Mouse (Mus musculus) layer of hippocampus, postnatal 14 days (tissue): ENCODE measurements around the gene P4hb. TPM values are rescaled to one million over a fixed set of nuclear protein-coding genes. Genes with fewer than 3 reads are reported as not detected.
"Not testable (repeated sequence)": the region's sequence is repeated elsewhere in the genome, so short reads cannot be mapped to it uniquely, and the experiment has no call there.

Source experiments
- DNase-seq, 2 experiments: peaks; one replicate each; pipeline ENCODE4 v3.0.0; 2021 to 2022; ENCODE audit warnings: low spot score in 2 of 2, mixed read lengths in 1 of 2
- total RNA-seq, 2 experiments: library from RNA; stranded (reverse); gene quantifications; 2 replicates each; pipeline ENCODE4 v1.2.3; 2021

The P4hb gene
- total RNA-seq, 2 experiments from 2014 or later: 142 to 157 TPM

DNA sequence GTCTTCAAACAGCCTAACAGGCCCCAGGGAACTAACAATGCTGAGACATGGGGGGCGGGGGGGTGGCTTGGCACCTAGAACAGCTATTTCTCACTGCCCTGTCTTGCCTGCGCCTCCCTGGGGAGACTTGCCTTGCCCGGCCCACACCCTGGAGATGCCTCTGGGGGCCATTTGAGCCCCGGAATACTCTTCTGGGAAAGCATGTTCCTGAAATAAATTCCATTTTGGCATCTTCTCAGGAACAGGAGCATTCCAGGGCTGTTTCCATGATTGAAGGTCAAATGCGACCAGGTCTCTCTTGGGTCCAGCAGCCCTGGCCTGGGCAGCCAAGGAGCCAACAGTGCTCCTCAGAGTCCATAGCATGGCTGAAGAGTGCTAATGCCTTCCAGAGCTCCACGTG lies 30.7 kb downstream of the P4hb start:
- no peak for DNase-seq

DNA sequence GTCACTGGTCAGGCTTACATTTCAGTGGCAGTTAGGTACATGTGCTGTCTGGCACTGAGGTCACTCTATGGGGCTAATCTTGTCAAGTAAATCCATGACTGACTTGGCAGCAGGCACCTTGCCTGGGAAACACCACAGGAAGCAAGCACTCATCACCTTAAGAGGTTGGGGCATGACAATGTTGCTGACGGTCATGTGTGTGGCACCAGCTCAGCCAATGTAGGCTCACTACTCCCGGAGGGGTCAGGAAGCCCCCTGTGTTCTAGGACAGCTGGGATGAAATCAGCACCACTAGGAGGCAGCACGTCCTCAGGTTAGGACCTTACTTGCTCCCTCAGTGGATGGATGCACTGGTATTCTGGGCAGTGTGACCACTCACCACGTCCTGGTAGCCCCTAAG lies 31.1 kb downstream of the P4hb start:
- no peak for DNase-seq

DNA sequence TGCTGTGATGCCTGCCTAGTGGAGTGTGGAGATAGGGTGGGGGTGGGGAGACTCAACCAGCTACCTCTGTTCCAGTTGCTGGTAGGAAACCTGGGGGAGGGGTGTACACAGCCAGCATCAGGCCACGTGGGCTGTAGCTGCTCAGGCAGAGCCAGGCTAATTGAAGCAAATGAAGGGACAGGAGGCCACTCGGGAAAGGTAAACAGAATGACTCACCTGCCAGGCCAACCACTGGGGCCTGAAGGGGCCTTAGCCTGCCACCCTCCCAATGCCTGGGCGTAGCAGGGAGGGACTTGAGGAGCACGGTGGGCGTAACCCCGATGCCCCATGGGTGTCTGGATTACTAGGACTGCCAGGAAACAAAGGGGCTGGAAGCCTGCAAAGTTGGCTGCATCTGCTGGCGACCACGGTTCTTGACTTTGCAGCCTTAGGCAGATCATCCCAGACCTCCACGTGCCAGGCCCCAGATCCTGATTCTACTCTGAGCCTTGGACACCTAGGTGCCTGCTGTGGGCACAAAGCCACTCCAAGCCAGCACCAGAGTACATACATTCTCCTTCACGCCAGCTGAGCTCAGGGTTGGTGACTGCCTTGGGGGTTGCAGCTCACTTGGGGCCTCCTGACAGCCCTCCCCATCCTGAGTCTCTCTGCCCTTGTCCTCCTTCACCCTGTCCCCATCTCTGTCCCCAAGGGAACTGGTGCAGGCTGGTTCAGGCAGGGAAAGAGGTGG lies 33.6 kb downstream of the P4hb start:
- no peak for DNase-seq

DNA sequence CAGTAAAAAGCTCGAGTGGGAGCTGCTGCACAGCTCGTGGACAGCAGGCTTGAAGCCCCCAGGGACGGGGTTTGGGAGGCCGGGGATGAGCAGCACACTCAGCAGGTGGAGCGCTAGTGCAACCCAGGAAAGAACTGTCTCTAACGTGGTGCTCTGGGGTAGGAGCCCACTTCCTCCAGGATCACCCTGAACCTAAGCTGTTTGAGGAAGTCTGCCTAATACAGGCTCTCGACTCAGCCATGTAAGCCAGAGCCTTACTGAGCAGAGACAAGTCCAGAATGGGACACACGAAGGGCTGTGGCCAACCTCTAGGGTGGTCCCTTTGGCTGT lies 34.1 kb downstream of the P4hb start:
- no peak for DNase-seq

DNA sequence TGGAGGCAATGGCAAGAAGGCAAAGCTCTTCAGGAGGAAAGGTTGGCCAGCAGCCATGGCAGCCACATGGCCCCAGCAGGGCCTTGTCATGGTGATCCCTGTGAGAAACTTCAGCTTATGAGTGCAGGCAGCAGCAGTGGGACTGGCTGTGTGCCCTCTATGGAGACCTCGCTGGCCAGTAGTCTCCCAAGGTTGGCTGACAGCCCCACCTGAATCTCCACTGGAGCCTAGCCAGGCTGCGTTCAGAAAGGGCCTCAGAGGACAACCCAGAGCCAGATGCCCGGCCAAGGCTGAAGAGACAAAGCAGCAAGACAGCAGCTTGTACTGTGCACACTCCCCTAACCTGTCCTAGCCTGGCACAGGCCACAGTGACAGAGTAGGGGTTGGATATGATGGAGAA lies 34.6 kb downstream of the P4hb start:
- peak in 1 of 2 experiments; percentile 35 for DNase-seq

DNA sequence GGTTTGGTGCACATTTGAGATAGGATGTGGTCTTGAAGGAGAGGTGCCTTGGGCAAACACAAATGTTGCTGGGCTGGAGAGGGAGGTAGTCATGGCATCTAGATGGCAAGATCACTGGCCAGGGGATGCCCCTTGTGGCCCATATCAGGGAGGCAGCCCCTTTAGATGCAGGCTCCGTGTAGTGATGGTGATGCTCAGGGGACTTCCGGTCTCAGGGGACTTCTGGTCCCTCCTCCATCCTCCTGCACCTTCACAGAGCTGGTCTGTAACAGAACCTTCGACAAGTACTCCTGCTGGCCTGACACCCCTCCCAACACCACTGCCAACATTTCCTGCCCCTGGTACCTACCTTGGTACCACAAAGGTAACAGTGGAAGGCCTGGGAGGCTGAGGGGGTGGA lies 37.2 kb downstream of the P4hb start:
- no peak for DNase-seq

DNA sequence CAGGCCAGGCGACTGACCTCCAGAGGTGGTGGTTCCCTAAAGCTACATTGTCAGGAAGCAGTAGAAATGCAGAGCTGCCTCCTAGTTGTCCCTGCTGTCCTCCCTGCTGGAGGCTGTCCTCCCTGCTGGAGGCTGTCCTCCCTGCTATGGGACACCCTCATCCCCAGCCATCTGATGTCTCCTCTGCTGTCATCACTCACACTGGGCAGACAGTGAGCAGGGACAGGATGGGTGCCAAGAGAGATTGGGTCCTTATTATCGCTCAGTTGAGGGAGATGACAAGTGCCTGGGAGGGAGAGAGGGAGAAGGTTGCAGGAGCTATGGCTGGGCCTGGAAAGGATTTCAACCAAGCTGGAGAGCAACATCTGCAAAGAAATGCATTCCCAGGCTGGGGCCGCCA lies 37.9 kb downstream of the P4hb start:
- no peak for DNase-seq

DNA sequence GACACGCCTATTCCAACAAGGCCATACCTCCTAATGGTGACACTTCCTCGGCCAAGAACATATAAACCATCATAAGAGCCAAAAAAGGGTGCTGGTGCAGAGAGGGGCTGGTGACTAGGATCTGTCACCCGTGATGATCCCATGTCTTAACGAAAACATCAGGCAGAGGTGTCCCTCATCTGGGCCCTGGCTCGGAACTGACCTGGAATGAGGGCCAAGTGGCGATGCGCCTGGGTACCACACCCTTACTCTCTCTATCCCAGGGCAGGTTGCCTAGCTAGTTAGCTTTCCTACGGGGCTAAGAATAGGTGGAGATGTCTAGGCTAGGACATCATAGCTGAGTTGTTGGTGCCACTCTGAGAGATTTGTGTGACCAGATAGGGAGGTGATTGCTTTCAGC lies 39.0 kb downstream of the P4hb start:
- DNase-seq: no peak

DNA sequence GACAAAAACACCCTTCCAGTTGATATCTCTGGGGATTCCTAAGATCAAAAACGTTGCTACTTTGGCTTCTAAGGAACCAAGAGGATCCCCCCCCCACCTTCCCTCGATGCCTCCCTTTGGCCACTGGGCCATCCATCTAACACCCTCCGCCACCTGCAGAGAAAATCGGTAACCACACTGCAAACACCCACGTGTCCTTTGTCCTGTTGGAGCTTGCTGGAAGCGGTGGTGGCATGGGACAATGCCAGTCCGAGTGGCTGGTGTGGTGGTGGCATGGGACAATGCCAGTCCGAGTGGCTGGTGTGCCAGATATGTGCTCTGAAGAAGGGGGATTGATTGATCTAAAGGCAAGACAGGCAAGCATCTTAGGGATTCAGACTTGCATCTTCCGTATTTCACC lies 41.4 kb downstream of the P4hb start:
- no peak for DNase-seq

DNA sequence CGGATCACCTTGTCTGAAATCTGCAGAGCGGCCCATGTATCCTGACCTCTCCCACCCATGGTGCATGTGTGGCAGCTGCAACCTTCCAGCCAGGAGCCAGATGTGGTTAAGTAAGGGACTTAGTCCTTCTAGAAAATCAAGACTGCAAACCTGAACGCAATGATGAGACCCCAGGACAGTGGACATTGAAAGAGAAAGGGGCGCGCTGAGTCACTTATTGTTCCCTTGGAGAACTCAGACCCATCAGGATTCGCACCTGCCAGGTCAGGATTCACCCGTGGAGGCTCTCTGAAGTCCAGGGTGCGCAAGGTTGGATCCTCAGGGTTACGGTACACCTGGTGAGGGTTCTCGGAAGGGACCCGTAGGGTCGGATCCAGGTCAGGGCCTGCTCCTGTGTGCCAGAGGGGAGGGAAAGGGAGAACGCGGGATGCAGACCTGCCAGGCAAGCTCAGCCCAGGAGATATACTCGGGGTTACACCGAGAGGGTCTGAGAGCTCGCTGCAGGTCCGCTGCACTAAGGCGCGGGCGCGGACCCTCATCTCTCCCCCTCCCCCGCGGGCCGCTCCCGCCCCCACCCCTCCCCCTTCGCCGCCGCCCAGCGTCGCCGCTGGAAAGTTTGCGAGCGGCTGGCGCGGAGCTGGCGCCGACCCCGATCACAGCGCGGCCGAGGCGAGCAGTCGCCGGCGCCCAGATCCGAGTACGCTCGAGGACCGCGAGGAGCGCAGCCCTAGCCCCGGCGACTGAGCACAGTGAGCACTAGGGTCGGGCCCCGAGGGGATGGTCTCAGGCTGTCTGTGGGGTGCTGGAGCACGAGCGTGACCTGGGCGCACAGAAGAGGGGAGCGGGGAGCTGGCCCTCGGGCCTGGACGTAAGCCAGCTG lies 42.7 kb downstream of the P4hb start, which contains the start of gene Gcgr:
TSS of gene Gcgr (plus strand) at position 615 of the 880 bp plus-strand sequence.
- no peak for DNase-seq

DNA sequence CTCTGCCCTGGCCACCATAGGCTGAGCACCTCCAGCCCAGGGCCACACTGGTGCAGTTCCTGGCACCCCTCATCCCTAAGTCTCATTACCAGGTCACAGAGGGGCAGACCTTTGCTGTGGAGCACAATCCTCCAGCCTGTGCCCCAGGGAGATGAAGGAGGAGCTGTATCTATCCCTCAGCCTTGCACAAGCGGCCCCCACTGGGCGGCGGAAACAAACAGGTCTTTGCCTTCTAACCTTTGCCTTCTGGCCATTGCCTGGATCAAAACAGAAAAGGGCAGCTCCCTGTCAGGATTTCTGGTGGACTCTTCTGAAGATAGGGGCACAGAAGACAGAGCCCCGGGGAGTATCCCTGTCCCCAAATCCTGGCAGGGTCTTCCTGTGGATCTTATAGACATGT lies 44.1 kb downstream of the P4hb start:
- DNase-seq: no peak

DNA sequence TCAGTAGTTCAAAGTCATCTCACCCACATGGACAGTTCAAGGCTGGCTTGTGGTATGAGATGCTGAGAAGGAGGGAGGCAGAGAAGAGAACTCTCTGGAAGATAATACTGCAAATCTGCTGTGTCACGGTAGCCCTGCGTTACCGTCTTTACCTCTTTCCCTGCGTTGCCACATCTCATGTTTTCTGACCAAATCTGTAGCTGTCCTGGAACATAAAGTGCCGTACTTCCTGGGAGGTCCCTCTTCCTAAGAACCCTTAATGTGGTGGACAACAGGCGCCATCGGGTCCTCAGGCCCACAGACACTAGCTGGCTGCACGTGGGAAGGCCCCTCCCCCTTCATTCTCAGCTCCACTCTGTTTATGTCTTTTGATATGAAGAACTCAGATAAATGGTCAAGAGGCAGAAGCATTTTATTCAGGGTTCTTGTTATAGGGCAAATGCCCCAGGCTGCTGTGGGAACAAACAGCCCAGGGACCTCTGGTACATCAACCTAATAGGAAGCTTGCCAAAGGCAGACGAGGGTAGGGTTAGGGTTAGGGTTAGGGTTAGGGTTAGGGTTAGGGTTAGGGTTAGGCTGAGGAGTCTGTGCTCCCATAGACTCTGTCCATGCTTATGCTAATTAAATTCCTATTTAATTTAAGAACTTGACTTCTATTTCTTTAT lies 45.2 kb downstream of the P4hb start:
- no peak for DNase-seq

DNA sequence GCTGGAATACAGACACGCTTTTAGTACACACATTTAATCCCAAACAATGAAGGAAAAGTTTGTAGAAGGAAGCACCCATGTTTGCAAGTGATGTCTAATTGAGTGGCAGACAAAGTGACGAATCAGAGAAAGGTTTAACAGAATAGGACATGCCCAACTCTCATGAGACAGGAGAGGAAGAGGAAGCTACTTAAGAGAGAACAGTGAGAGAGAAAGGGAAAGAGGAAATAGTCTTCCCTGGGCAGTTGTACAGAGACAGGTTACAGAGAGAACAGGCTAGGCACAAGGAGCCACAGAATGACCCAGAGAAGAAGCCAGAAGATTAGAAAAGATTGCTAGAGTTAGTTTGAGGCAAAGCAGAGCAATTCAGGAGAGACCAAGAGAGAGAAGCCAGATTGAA lies 47.1 kb downstream of the P4hb start:
- DNase-seq: no peak

DNA sequence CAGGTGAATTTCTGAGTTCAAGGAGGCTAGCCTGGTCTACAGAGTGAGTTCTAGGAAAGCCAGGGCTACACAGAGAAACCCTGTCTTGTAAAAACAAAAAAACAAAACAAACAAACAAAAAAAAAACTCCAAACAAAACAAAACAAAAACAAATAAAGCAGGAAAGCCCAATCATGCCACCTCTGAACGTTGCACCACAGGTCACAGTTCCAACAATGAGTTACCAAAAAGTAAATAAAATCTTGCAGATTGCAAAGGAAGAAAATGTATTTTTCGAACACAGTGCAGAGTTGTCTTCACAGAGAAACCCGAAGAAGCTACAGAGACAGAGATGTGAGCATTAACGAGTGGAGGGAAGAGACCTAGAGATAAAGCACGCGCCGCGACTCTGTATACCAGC lies 50.5 kb downstream of the P4hb start:
- DNase-seq: no peak

DNA sequence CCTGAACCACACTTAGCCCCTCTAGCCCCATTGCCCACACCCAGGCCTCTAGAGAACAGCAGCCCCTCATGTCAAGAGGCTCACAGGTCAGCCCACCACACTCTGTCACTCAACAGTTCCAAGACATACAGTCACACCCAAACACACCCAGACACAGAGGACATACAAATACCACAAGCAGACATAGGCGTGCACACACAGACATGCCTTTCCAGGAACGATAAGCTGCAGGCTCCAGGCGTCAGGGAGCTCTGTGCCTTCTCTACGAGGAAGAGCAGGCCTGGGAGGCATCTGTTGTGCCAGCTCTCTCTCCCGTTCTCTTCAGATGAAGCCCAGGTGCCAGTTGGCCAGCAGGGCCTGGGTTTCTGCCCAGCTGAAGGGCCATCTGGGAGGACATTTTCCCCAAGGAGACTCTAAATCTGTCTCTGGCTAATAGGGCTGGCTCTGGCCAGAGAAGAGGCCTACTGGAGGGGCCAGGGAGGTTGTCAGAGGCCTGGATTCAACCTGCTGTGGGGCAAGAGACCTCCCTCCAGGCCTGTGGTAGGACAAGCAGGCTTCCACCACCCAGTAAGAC lies 52.0 kb downstream of the P4hb start:
- peak; percentile 39 to 41 for DNase-seq

DNA sequence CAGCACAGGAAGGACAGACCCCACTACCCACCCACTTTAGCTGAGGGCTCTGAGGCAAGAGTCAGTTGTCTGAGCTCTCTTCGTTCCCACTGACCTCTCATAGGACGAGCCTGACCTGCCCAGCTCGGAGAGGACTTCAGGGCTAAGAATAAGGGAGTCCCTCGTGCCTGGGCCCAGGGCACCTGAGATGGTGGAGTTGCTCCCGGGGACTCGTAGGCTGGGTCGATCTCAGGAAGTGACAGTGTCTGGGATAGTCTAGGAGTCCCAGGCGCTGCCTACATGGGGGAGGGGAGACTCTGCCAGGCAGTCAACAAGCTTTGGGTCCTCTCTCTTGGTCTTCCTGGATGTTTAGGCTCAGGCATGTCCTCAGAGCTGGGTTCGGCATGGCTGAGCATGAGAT lies 52.6 kb downstream of the P4hb start:
- no peak for DNase-seq

DNA sequence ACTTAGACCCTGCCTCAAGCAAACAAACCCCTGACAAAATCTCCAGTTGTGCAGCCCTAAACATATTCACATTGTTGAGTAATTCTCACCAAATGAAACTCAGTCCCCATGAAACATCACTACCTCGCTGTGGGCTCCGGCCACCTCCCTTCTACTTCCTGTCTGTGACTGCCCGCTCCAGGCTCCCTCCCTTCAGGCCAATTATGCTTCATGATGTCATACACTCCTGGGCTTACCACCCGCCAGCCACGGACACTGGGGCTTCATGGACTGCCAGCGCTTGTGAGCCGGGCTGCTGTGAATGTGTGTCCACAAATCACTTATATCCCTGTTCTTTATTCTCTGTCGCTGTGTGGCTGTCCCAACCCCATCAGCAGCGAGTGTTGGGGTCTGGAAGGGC lies 53.3 kb downstream of the P4hb start:
- DNase-seq: no peak

DNA sequence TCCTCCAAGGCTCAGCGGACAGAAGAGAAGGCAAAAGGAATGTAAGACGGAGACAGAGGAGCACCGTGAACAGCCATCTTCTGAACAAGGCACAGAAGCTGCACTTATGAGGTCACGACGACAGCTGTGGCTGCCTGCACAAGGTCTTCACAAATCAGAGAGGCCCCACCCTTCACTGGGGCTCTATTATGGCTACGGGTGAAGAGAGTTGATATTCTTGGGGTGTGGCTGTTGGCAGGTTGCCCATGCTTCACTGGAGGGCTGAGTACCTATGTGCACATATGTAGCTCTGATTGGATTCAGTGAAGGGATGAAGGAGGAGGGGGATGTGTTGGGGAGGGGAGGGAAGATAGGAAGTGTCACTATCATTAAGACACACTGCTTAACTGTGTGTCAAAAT lies 54.5 kb downstream of the P4hb start:
- DNase-seq: no peak

DNA sequence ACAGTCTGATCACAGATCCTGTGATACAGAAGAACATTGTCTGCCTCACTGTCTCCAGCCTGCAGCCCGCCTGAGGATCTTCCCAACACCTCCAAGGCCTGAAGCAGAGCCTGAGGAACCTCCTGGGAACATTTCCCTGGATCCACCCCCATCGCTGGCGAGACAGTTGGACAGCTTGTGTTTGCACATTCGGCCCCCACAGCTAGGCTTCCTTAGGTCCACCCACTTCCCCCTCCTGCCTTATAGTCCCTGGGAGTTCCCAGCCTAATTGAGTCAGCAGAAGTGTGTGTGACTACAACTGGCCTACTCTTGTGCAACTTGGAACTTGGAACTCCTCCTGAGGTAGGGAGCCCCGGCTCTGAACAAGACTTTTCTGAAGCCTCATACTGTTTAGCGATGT lies 55.0 kb downstream of the P4hb start:
- DNase-seq: peak; percentile 45 to 66

DNA sequence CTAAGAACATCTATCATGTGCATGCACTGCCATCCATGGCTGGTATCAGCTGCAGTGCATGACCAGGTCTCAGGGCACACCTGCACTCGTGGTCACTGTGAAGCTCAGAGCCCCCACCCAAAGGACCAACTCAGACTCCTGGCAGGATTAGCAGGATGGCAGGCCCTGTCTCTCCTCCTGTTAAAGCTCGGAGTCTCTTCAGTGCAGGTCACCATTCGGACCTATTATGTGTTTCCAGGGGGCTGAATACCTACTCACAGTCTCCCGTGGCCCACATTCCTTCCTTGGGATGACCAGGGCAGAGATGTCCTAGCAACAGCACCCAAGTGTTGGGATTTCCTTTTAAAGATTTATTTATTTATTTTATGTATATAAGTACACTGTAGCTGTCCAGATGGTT lies 55.9 kb downstream of the P4hb start:
- no peak for DNase-seq

DNA sequence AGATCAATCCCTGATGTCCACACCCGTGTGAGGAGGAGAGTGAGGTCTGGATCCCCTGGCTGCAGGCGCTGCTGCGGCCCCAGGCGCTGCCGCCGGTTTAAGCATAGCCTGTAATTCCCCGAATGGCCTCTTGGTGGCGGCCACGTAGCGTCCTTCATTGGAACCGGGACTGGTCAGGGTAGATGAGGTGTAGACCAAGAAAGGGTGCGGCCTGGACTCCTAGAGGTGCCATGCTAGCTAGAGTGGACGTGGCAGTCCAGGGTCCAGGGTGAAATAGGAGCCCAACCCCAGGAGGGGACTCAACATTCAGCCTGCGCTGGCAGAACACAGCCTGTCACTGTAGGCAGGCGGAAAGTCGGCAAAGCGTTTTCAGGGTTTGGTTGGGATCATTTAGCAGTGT lies 57.4 kb downstream of the P4hb start:
- peak; percentile 87 for DNase-seq

DNA sequence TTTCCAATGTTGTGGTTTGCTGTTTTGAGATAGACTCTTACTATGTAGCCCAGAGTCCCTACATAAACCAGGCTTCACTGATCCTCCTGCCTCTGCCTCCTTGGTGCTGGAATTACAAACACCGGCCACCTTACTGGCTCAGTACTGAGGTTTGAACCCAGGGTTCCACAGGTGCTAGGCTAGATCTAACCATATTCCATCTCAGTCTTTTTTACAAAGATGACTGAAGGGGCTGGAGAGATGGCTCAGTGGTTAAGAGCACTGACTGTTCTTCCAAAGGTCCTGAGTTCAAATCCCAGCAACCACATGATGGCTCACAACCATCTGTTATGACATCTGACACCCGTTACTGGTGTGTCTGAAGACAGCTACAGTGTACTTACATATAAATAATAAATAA lies 58.8 kb downstream of the P4hb start:
- not testable (repeated sequence) for DNase-seq
